Mouse (Mus musculus) CH12.LX (cell line): ENCODE measurements at regions not wholly inside any gene's neighbourhood (a gene's known extent, or its start where the extent isn't known, plus 50 kb on each side); places are given as distances from the start of the nearest gene placed in this dataset.

Experiments
- DNase-seq: peaks from one replicate; pipeline ENCODE4 v3.0.0-alpha.2; 2013; ENCODE audit errors: extremely low read depth
- H3K27ac ChIP-seq: 2 replicates; pipeline ENCODE4 v1.5.1; 2012; ENCODE audit warnings: low read depth, mild to moderate bottlenecking, control low read depth, moderate library complexity; ENCODE audit not compliant: insufficient read depth
- H3K27me3 ChIP-seq: replicated peaks from 2 replicates; pipeline ENCODE3; 2012; ENCODE audit warnings: inconsistent platforms
- H3K36me3 ChIP-seq, 2 experiments: replicated peaks in 1 of 2; 2 replicates each; pipeline versions ENCODE3 to v1.6.1; 2012; ENCODE audit warnings: inconsistent platforms in 1 of 2, low read length in 1 of 2, mild to moderate bottlenecking in 1 of 2, mixed read lengths in 1 of 2, moderate library complexity in 1 of 2; ENCODE audit not compliant: control insufficient read depth in 1 of 2, insufficient read depth in 1 of 2
- H3K4me1 ChIP-seq, 2 experiments: 2 replicates each; pipeline ENCODE4 v1.6.1; 2012; ENCODE audit warnings: inconsistent platforms in 1 of 2, moderate library complexity in 1 of 2; ENCODE audit not compliant: insufficient read depth in 2 of 2, control insufficient read depth in 1 of 2
- H3K4me2 ChIP-seq: 2 replicates; pipeline ENCODE4 v1.6.1; 2012; ENCODE audit warnings: low read depth, mild to moderate bottlenecking, control low read depth; ENCODE audit not compliant: poor library complexity, insufficient read depth, severe bottlenecking
- H3K4me3 ChIP-seq, 3 experiments: fragments of 150-350 bp in 1 of 3; sonication (generic) in 1 of 3; replicated peaks in 1 of 3; 2 replicates each; pipeline versions ENCODE3 to v1.5.1; 2011 to 2012; ENCODE audit warnings: low read depth in 2 of 3, low read length in 2 of 3, mild to moderate bottlenecking in 2 of 3, moderate library complexity in 2 of 3, control low read depth in 1 of 3, improper control_type of control experiment in 1 of 3, inconsistent platforms in 1 of 3, mixed read lengths in 1 of 3; ENCODE audit not compliant: poor library complexity in 1 of 3
- H3K79me2 ChIP-seq: replicated peaks from 2 replicates; pipeline ENCODE4 v1.6.1; 2012; ENCODE audit warnings: mild to moderate bottlenecking, moderate library complexity; ENCODE audit not compliant: control insufficient read depth, poor library complexity, insufficient read depth, severe bottlenecking; ENCODE audit errors: extremely low read depth
- H3K9ac ChIP-seq: 2 replicates; pipeline ENCODE4 v1.6.1; 2012; ENCODE audit warnings: low read depth, mild to moderate bottlenecking, control low read depth, moderate library complexity; ENCODE audit not compliant: insufficient read depth
- H3K9me3 ChIP-seq: replicated peaks from 2 replicates; pipeline ENCODE3; 2012; ENCODE audit warnings: low read length, inconsistent platforms, mixed read lengths
- CTCF ChIP-seq, 2 experiments: IDR thresholded peaks in 1 of 2; conservative IDR thresholded peaks in 1 of 2; 2 replicates each; pipeline ENCODE4 v1.5.1; 2011 to 2012; ENCODE audit warnings: low read depth in 2 of 2, low read length in 2 of 2, improper control_type of control experiment in 1 of 2, inconsistent platforms in 1 of 2, mild to moderate bottlenecking in 1 of 2, moderate library complexity in 1 of 2
- E2F4 ChIP-seq: IDR thresholded peaks from 2 replicates; pipeline ENCODE4 v1.6.1; 2011; ENCODE audit warnings: low read depth, low read length, improper control_type of control experiment; ENCODE audit not compliant: insufficient replicate concordance
- ELF1 ChIP-seq: IDR thresholded peaks from 2 replicates; pipeline ENCODE4 v1.6.1; 2014; ENCODE audit warnings: low read depth, mild to moderate bottlenecking, inconsistent platforms, low read length, improper control_type of control experiment
- ETS1 ChIP-seq: conservative IDR thresholded peaks from 2 replicates; pipeline ENCODE4 v1.6.1; 2012; ENCODE audit warnings: low read depth, mild to moderate bottlenecking, inconsistent platforms, low read length, improper control_type of control experiment, moderate library complexity
- GABPA ChIP-seq: IDR thresholded peaks from 2 replicates; pipeline ENCODE4 v1.6.1; 2012; ENCODE audit warnings: low read depth, low read length, improper control_type of control experiment, inconsistent platforms; ENCODE audit not compliant: insufficient replicate concordance
- JUN ChIP-seq: IDR thresholded peaks from 2 replicates; pipeline ENCODE4 v1.6.1; 2011; ENCODE audit warnings: low read depth, mild to moderate bottlenecking, low read length, improper control_type of control experiment, moderate library complexity; ENCODE audit not compliant: insufficient read depth
- MAX ChIP-seq: IDR thresholded peaks from 2 replicates; pipeline ENCODE4 v1.6.1; 2011; ENCODE audit warnings: low read length, improper control_type of control experiment
- MAZ ChIP-seq: IDR thresholded peaks from 2 replicates; pipeline ENCODE4 v1.6.1; 2012; ENCODE audit warnings: low read depth, mild to moderate bottlenecking, inconsistent platforms, low read length, improper control_type of control experiment, moderate library complexity
- MYC ChIP-seq: IDR thresholded peaks from 2 replicates; pipeline ENCODE4 v1.6.1; 2011; ENCODE audit warnings: low read depth, mild to moderate bottlenecking, improper control_type of control experiment, low read length
- PAX5 ChIP-seq: IDR thresholded peaks from 2 replicates; pipeline ENCODE4 v1.6.1; 2012; ENCODE audit warnings: low read length, inconsistent platforms, mixed read lengths
- POLR2A ChIP-seq: IDR thresholded peaks from 2 replicates; pipeline ENCODE4 v1.6.1; 2011; ENCODE audit warnings: low read depth, mild to moderate bottlenecking, improper control_type of control experiment, low read length
- POLR2AphosphoS2 ChIP-seq: IDR thresholded peaks from 2 replicates; pipeline ENCODE4 v1.6.1; 2011; ENCODE audit warnings: low read depth, low read length, improper control_type of control experiment
- RCOR1 ChIP-seq: conservative IDR thresholded peaks from 2 replicates; pipeline ENCODE4 v1.6.1; 2012; ENCODE audit warnings: low read depth, mild to moderate bottlenecking, inconsistent platforms, low read length, improper control_type of control experiment
- SMC3 ChIP-seq: IDR thresholded peaks from 2 replicates; pipeline ENCODE4 v1.6.1; 2011; ENCODE audit warnings: low read depth, low read length, improper control_type of control experiment
- TBP ChIP-seq: conservative IDR thresholded peaks from 2 replicates; pipeline ENCODE4 v1.6.1; 2011; ENCODE audit warnings: low read depth, low read length, improper control_type of control experiment
- TCF12 ChIP-seq: IDR thresholded peaks from 2 replicates; pipeline ENCODE4 v1.6.1; 2014; ENCODE audit warnings: low read depth, mild to moderate bottlenecking, inconsistent platforms, low read length, improper control_type of control experiment
- USF1 ChIP-seq: IDR thresholded peaks from 2 replicates; pipeline ENCODE4 v1.6.1; 2014; ENCODE audit warnings: low read depth, mild to moderate bottlenecking, inconsistent platforms, low read length, improper control_type of control experiment
- USF2 ChIP-seq: conservative IDR thresholded peaks from 2 replicates; pipeline ENCODE4 v1.6.1; 2011; ENCODE audit warnings: low read depth, low read length, improper control_type of control experiment
- ZMIZ1 ChIP-seq: IDR thresholded peaks from 2 replicates; pipeline ENCODE4 v1.6.1; 2012; ENCODE audit warnings: low read depth, mild to moderate bottlenecking, inconsistent platforms, low read length, improper control_type of control experiment
- ZNF384 ChIP-seq: IDR thresholded peaks from 2 replicates; pipeline ENCODE4 v1.6.1; 2012; ENCODE audit warnings: low read depth, low read length, improper control_type of control experiment, inconsistent platforms
- dilution Hi-C: fragments of 300-500 bp; cut with MboI; formaldehyde crosslinking; loops from 2 replicates; pipeline ENCODE4 v1.14.3; 2020; ENCODE audit warnings: low sequenced_read_pairs; ENCODE audit not compliant: extremely low pct_unique_long_range_greater_than_20kb, extremely low pct_ligation_motif_present
- in situ Hi-C: fragments of 300-500 bp; cut with MboI; formaldehyde crosslinking; loops from 3 replicates; pipeline ENCODE4 v1.14.3; 2019; ENCODE audit warnings: low sequenced_read_pairs, low pct_ligation_motif_present, low pct_unique_long_range_greater_than_20kb, mixed read lengths

- dilution Hi-C loops (no loop called here), in situ Hi-C loops (no loop called here)
- no peak overlapping the region for H3K4me2 ChIP-seq
- DNase-seq: no peak
- no peaks in the 10 kb centered on the region for H3K79me2 ChIP-seq
- no peak overlapping the region for H3K4me3 ChIP-seq
- TF ChIP-seq GABPA: no peak
- TF ChIP-seq TCF12: no peak
- no peak for TF ChIP-seq CTCF (conservative IDR thresholded peaks at IDR 0.05 in 1 of 2, IDR thresholded peaks at IDR 0.05 in 1 of 2; ENCODE audit: low read depth in 2 of 2, low read length in 2 of 2)
- no peak for TF ChIP-seq POLR2AphosphoS2
- TF ChIP-seq RCOR1: no peak
- no peak for TF ChIP-seq ZNF384
- TF ChIP-seq MAZ: no peak
- TF ChIP-seq USF2: no peak
- TF ChIP-seq TBP: no peak
- TF ChIP-seq POLR2A: no peak
- no peak for TF ChIP-seq JUN
- no peaks in the 10 kb centered on the region for H3K27me3 ChIP-seq
- no peak overlapping the region for H3K27ac ChIP-seq
- no peaks in the 10 kb centered on the region for H3K4me1 ChIP-seq
- peaks cover 14% of the 10 kb centered on the region for H3K9me3 ChIP-seq
- no peaks in the 10 kb centered on the region for H3K36me3 ChIP-seq
- H3K9ac ChIP-seq: no peak overlapping the region
Measured at GRCm38 (mm10) chr10:71667160-71667571, 319.6 kb downstream of the Ipmk start.

- TF ChIP-seq MYC (no peak), MAX (no peak), USF1 (no peak), JUN (no peak), PAX5 (no peak), SMC3 (no peak), ZNF384 (no peak), GABPA (no peak), E2F4 (no peak), ELF1 (no peak), MAZ (no peak), ZMIZ1 (no peak), POLR2A (no peak), ETS1 (no peak)
- dilution Hi-C loops (no loop called here), in situ Hi-C loops (no loop called here)
- no peak for DNase-seq
- Histone ChIP-seq H3K9ac (no peak overlapping the region), H3K9me3 (peaks cover 16% of the 10 kb centered on the region), H3K27me3 (peaks cover 1% of the 10 kb centered on the region), H3K4me3 (no peak overlapping the region), H3K36me3 (no peaks in the 10 kb centered on the region), H3K4me1 (no peaks in the 10 kb centered on the region), H3K79me2 (no peaks in the 10 kb centered on the region), H3K27ac (no peak overlapping the region), H3K4me2 (no peak overlapping the region)
Measured at GRCm38 (mm10) chr10:71679240-71679639, 331.7 kb downstream of the Ipmk start.
